Mouse (Mus musculus) heart, postnatal 0 days (tissue): ENCODE measurements around the gene Cldn14. TPM values are rescaled to one million over a fixed set of nuclear protein-coding genes. Genes with fewer than 3 reads are reported as not detected.
"Not testable (repeated sequence)": the region's sequence is repeated elsewhere in the genome, so short reads cannot be mapped to it uniquely, and the experiment has no call there.

ENCODE experiments used
- ATAC-seq: fragments of 200-750 bp; cut with Nextera tagmentation; 2 replicates; pipeline ENCODE4 v1.8.0; 2017; ENCODE audit warnings: low read depth, moderate number of reproducible peaks, moderate library complexity; ENCODE audit not compliant: insufficient read depth
- DNase-seq: peaks from one replicate; pipeline ENCODE4 v3.0.0-alpha.2; 2016; ENCODE audit warnings: low spot score
- H3K27ac ChIP-seq: fragments of 300-500 bp; sonication (generic); 2 replicates; pipeline ENCODE4 v1.5.1; 2014; ENCODE audit warnings: low read depth, mild to moderate bottlenecking
- H3K27me3 ChIP-seq: fragments of 300-500 bp; sonication (generic); 2 replicates; pipeline ENCODE4 v1.6.1; 2014; ENCODE audit warnings: low read length, mixed read lengths; ENCODE audit not compliant: control insufficient read depth, insufficient read depth
- H3K36me3 ChIP-seq: fragments of 300-500 bp; sonication (generic); replicated peaks from 2 replicates; pipeline ENCODE4 v1.6.1; 2014; ENCODE audit warnings: low read length, mixed read lengths; ENCODE audit not compliant: control insufficient read depth, insufficient read depth
- H3K4me1 ChIP-seq: fragments of 300-500 bp; sonication (generic); 2 replicates; pipeline ENCODE4 v1.6.1; 2014; ENCODE audit warnings: antibody characterized with exemption; ENCODE audit not compliant: control insufficient read depth, insufficient read depth
- H3K4me2 ChIP-seq: fragments of 300-500 bp; sonication (generic); 2 replicates; pipeline ENCODE4 v1.6.1; 2014; ENCODE audit warnings: low read depth, mild to moderate bottlenecking, low read length, moderate library complexity
- H3K4me3 ChIP-seq: fragments of 300-500 bp; sonication (generic); 2 replicates; pipeline ENCODE4 v1.5.1; 2014; ENCODE audit warnings: low read depth, low read length
- H3K9ac ChIP-seq: fragments of 300-500 bp; sonication (generic); replicated peaks from 2 replicates; pipeline ENCODE4 v1.6.1; 2014; ENCODE audit warnings: low read depth, low read length, mixed read lengths
- H3K9me3 ChIP-seq: fragments of 300-500 bp; sonication (generic); replicated peaks from 2 replicates; pipeline ENCODE4 v1.6.1; 2016; ENCODE audit warnings: low read length; ENCODE audit not compliant: control insufficient read depth
- CTCF ChIP-seq: IDR thresholded peaks from 2 replicates; pipeline ENCODE4 v1.5.1; 2016; ENCODE audit warnings: antibody characterized with exemption, control low read depth, low read depth
- EP300 ChIP-seq: IDR thresholded peaks from 2 replicates; pipeline ENCODE4 v1.6.1; 2016; ENCODE audit warnings: antibody characterized with exemption, low read depth
- WGBS: fragments of 180-500 bp; shearing (Covaris S2); extraction: QIAGEN DNeasy Blood & Tissue Kit; methylation state at CpG from one replicate; pipeline ENCODE4 v1.1.7; 2014; 5-methylcytosine and 5-hydroxymethylcytosine counted together
- polyA plus RNA-seq: library from polyadenylated mRNA; unstranded; fragments of >200 nt; fragmentation: Nextera tagmentation; extraction: Ambion mirVana; gene quantifications from 2 replicates; pipeline ENCODE4 v1.2.1, GENCODE M21; 2015
- total RNA-seq: library from RNA; depleted of rRNA; stranded (reverse); fragments of >200 nt; gene quantifications from 2 replicates; pipeline ENCODE4 v1.2.3, GENCODE M21; 2014; ENCODE audit warnings: low replicate concordance

Cldn14 gene
- total and polyA plus RNA-seq, 2 experiments from 2014 or later: not detected

DNA sequence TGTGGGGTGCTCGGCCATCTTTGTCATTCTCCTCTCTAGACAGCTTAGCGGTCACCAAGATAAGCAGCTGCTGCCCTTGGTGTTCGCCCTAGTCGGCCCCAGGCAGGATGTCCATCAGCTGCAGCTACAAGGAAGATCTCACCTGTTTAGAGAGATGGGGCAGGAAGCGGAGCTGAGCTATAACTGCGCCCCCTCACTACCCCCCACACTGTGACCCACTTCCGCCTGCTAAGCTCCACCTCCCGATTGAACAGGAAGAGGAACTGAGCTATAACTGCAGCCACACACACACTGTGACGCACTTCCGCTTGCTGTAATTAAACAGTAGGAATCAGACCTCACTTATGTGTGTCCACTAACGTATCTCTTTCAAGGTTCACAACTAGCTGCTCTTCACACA, 26.3 kb downstream of the Cldn14 start:
- no peak overlapping the region for H3K4me3 ChIP-seq
- no peak overlapping the region for H3K9ac ChIP-seq
- no peaks in the 10 kb centered on the region for H3K36me3 ChIP-seq
- TF ChIP-seq EP300 (no peak), CTCF (no peak)
- ATAC-seq: no peak
- DNase-seq: no peak
- no peaks in the 10 kb centered on the region for H3K4me1 ChIP-seq
- H3K4me2 ChIP-seq: no peak overlapping the region
- 69% methylated on average over 11 of the region's 11 CpGs for WGBS
- no peaks in the 10 kb centered on the region for H3K27me3 ChIP-seq
- H3K27ac ChIP-seq: no peak overlapping the region
- 0 out of 2 replicates have a peak, but pooled peaks cover 4% of the 10 kb centered on the region for H3K9me3 ChIP-seq

DNA sequence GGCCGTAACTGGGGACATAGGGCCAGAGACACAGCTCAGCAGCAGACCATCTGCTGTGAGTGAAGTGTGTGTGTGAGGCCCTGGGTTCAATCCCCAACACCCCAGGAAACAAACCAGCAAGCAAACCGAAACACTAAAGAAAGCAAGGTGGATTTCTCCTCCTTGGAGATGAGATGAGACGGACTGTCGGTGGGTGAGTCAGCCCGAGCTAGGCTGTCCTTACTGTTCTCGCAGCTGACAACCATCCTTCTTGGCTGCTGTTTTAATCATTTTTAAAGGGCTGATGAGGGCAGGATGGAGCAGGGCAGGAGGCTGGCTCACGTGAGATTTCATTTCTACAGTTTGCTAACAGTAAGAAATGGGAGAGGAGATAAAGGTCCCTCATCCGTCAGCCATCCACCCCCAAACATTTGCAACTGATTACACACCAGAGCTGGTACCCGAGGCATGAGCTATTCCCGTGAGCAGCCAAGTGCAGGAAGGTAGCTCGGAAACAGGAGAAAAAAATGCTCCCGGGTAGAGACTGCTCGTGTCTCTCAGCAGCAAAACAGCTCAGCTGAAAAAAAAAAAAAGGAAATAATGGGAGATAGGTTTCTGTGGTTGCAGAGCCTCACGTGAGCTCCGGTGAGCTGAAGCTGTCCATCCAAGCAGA, 27.3 kb downstream of the Cldn14 start:
- no peak overlapping the region for H3K9ac ChIP-seq
- DNase-seq: no peak
- H3K4me2 ChIP-seq: no peak overlapping the region
- H3K4me1 ChIP-seq: no peaks in the 10 kb centered on the region
- no peak for TF ChIP-seq EP300
- TF ChIP-seq CTCF: no peak
- ATAC-seq: no peak
- 0 out of 2 replicates have a peak, but pooled peaks cover 4% of the 10 kb centered on the region for H3K9me3 ChIP-seq
- no peaks in the 10 kb centered on the region for H3K27me3 ChIP-seq
- H3K4me3 ChIP-seq: no peak overlapping the region
- H3K27ac ChIP-seq: no peak overlapping the region
- H3K36me3 ChIP-seq: no peaks in the 10 kb centered on the region
- 58% methylated on average over 15 of the region's 15 CpGs for WGBS

DNA sequence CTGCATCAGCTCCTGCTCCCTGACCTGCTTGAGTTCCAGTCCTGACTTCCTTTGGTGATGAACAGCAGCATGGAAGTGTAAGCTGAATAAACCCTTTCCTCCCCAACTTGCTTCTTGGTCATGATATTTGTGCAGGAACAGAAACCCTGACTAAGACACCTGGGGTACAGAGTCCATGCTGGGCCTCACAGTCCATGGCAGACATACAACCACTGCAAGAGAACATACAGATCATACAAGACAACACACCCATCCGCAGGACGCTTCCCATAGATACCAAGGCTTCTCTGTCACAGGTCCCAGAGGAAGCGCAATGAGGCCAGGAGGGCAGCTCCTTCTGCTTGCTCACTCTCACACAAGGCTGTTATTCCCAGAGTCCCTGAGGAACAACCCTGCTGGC, 28.3 kb downstream of the Cldn14 start:
- not testable (repeated sequence) for DNase-seq, H3K4me2 ChIP-seq, H3K36me3 ChIP-seq, H3K4me1 ChIP-seq, H3K27me3 ChIP-seq, H3K4me3 ChIP-seq, H3K9me3 ChIP-seq, H3K27ac ChIP-seq, ATAC-seq, H3K9ac ChIP-seq
- WGBS: 74% methylated on average over 3 of the region's 3 CpGs

DNA sequence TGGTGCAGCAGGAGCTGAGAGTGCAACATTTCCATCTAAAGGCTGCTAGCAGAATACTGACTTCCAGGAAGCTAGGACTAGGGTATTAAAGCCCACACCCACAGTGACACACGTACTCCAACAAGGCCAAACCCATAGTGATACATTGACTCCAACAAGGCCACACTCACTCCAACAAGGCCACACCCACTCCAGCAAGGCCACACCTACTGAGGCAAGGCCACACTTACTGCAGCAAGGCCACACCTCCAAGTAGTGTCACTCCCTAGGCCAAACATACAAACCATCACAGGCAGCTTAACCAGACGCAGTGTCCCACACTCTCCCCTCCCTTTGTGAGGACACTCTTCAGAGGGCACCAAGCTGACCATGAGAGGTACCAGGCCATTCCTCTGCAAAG, 29.3 kb downstream of the Cldn14 start:
- WGBS: 78% methylated on average over 2 of the region's 2 CpGs
- no peaks in the 10 kb centered on the region for H3K4me1 ChIP-seq
- ATAC-seq: no peak

DNA sequence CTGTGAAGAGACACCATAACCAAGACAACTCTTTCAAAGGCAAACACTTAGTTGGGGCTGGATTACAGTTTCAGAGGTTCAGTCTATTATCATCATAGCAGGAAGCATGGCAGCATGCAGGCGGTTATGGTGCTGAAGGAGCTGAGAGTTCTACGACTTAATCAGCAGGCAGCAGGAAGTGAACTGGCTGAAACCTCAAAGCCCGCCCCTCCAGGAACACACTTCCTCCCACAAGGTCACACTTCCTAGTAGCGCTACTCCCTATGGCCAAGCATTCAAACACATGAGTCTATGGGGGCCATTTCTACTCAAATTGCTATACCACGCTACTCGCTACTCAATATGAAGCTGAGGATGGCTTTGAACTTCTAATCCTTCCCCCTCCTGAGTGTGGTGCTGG, 31.1 kb downstream of the Cldn14 start:
- H3K36me3 ChIP-seq: no peaks in the 10 kb centered on the region
- H3K9me3 ChIP-seq: no peaks in the 10 kb centered on the region
- H3K4me2 ChIP-seq: no peak overlapping the region
- H3K4me1 ChIP-seq: no peaks in the 10 kb centered on the region
- no peak overlapping the region for H3K9ac ChIP-seq
- WGBS: 80% methylated on average over 6 of the region's 6 CpGs
- TF ChIP-seq CTCF (no peak), EP300 (no peak)
- no peak overlapping the region for H3K4me3 ChIP-seq
- H3K27me3 ChIP-seq: no peaks in the 10 kb centered on the region
- DNase-seq (no peak), ATAC-seq (no peak)
- H3K27ac ChIP-seq: no peak overlapping the region

More for the DNA sequence above, 29.3 kb downstream of the Cldn14 start:
- Histone ChIP-seq H3K27me3 (no peaks in the 10 kb centered on the region), H3K36me3 (no peaks in the 10 kb centered on the region), H3K27ac (no peak overlapping the region), H3K9ac (no peak overlapping the region), H3K4me3 (no peak overlapping the region), H3K9me3 (no peaks in the 10 kb centered on the region), H3K4me2 (no peak overlapping the region)
- DNase-seq: no peak
- TF ChIP-seq EP300 (no peak), CTCF (no peak)

DNA sequence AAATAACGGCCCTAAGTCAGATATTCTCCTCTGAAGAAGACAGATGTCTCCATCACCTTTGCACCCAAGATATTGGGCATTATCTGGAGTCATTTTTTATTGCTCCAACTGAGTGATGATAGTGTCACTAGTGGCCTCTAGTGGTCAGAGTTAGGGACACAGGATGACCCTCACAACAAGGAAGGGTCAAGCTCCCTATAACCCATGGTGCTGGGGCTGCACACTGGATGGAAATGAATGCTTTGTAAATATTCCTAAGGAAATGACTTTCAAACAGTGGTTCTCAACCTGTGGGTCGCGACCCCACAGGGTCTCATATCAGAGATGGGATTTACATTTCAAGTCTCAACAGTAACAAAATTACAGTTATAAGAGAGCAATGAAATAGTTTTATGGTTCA, 31.7 kb downstream of the Cldn14 start:
- H3K27ac ChIP-seq: no peak overlapping the region
- H3K9me3 ChIP-seq: no peaks in the 10 kb centered on the region
- DNase-seq (no peak), ATAC-seq (no peak)
- H3K9ac ChIP-seq: no peak overlapping the region
- no peak overlapping the region for H3K4me2 ChIP-seq
- no peaks in the 10 kb centered on the region for H3K4me1 ChIP-seq
- TF ChIP-seq EP300: no peak
- TF ChIP-seq CTCF: peak; percentile 49
- WGBS: 47% methylated on average over 3 of the region's 3 CpGs
- H3K4me3 ChIP-seq: no peak overlapping the region
- H3K27me3 ChIP-seq: no peaks in the 10 kb centered on the region
- no peaks in the 10 kb centered on the region for H3K36me3 ChIP-seq
